Mouse (Mus musculus) erythroblast, embryonic 14.5 days (primary cell): ENCODE results near the gene Slc25a4.

Experiments used
- GATA1 ChIP-seq: IDR thresholded peaks from 2 replicates; pipeline ENCODE4 v1.6.1; 2012; ENCODE audit warnings: low read length, inconsistent platforms, mixed read lengths
- TAL1 ChIP-seq: IDR thresholded peaks from 3 replicates; pipeline ENCODE4 v1.6.1; 2012; ENCODE audit warnings: low read length, inconsistent platforms, mixed read lengths

- TF ChIP-seq GATA1 = no peak
- no peak for TF ChIP-seq TAL1
Observed at GRCm38 (mm10) chr8:46202350-46202749, 8.7 kb downstream of the Slc25a4 start.
